Mouse (Mus musculus): ENCODE results near the gene Gls2. TPM values are rescaled to one million over a fixed set of nuclear protein-coding genes. Genes with fewer than 3 reads are reported as not detected.
A peak's percentile ranks its signal among the peaks of the same experiment; 100 is the strongest.

Gene Gls2
- polyA plus RNA-seq, 1 experiment, result 24.3 TPM

GRCm38 (mm10) chr10:128232420-128232985 is 38.2 kb downstream of the Gls2 start:
- Histone ChIP-seq H3K4me3 (ENCODE audit: low read depth, low read length) (peak overlapping the region; percentile 97), H3K4me1 (ENCODE audit: control insufficient read depth, insufficient read depth, low read length) (no peaks in the 10 kb centered on the region), H3K36me3 (ENCODE audit: control insufficient read depth, insufficient read depth, low read length, poor library complexity, severe bottlenecking) (peaks cover 10% of the 10 kb centered on the region; the same call in 1 of the 2 replicates), H3K27ac (ENCODE audit: insufficient read depth, low read length) (peak overlapping the region; percentile 91), H3K27me3 (ENCODE audit: control insufficient read depth, insufficient read depth, low read length, poor library complexity, severe bottlenecking) (no peaks in the 10 kb centered on the region), H3K9me3 (replicated peaks; ENCODE audit: control insufficient read depth, insufficient read depth, low read length, poor library complexity, severe bottlenecking) (no peaks in the 10 kb centered on the region), H3K9ac (ENCODE audit: low read depth, poor library complexity, severe bottlenecking) (peak overlapping the region; percentile 98)
- TF ChIP-seq POLR2A (IDR thresholded peaks at IDR 0.05; ENCODE audit: insufficient read depth, low read length) (no peak), CTCF (IDR thresholded peaks at IDR 0.05; ENCODE audit: low read depth, low read length) (peak; percentile 23)

- no peak overlapping the region for H3K4me3 ChIP-seq (ENCODE audit: low read depth, low read length)
- no peak for TF ChIP-seq POLR2A (IDR thresholded peaks at IDR 0.05; ENCODE audit: insufficient read depth, low read length)
- no peak for TF ChIP-seq EP300 (IDR thresholded peaks at IDR 0.05; ENCODE audit: insufficient read depth, low read depth, low read length)
- no peak for TF ChIP-seq CTCF (IDR thresholded peaks at IDR 0.05; ENCODE audit: low read depth, low read length)
- H3K9me3 ChIP-seq (replicated peaks; ENCODE audit: control insufficient read depth, insufficient read depth, low read length, poor library complexity, severe bottlenecking), result no peaks in the 10 kb centered on the region
- H3K27me3 ChIP-seq (ENCODE audit: control insufficient read depth, insufficient read depth, low read length, poor library complexity, severe bottlenecking), result no peaks in the 10 kb centered on the region
- H3K36me3 ChIP-seq (ENCODE audit: control insufficient read depth, insufficient read depth, low read length, poor library complexity, severe bottlenecking), result peaks cover 20% of the 10 kb centered on the region
- no peak overlapping the region for H3K27ac ChIP-seq (ENCODE audit: insufficient read depth, low read length)
- no peak overlapping the region for H3K9ac ChIP-seq (ENCODE audit: low read depth, poor library complexity, severe bottlenecking)
- no peaks in the 10 kb centered on the region for H3K4me1 ChIP-seq (ENCODE audit: control insufficient read depth, insufficient read depth, low read length)
Measured at GRCm38 (mm10) chr10:128236321-128236720, 42.1 kb downstream of the Gls2 start.

- Histone ChIP-seq H3K27ac (ENCODE audit: insufficient read depth, low read length) (no peak overlapping the region), H3K36me3 (ENCODE audit: control insufficient read depth, insufficient read depth, low read length, poor library complexity, severe bottlenecking) (peaks cover 29% of the 10 kb centered on the region)
Measured at GRCm38 (mm10) chr10:128237807-128238480, 43.7 kb downstream of the Gls2 start.

GRCm38 (mm10) chr10:128239140-128239539 is 44.9 kb downstream of the Gls2 start:
- no peaks in the 10 kb centered on the region for H3K9me3 ChIP-seq (replicated peaks; ENCODE audit: control insufficient read depth, insufficient read depth, low read length, poor library complexity, severe bottlenecking)
- H3K9ac ChIP-seq (ENCODE audit: low read depth, poor library complexity, severe bottlenecking), result no peak overlapping the region
- no peak for TF ChIP-seq POLR2A (IDR thresholded peaks at IDR 0.05; ENCODE audit: insufficient read depth, low read length)
- TF ChIP-seq CTCF (IDR thresholded peaks at IDR 0.05; ENCODE audit: low read depth, low read length), result no peak
- H3K27me3 ChIP-seq (ENCODE audit: control insufficient read depth, insufficient read depth, low read length, poor library complexity, severe bottlenecking), result no peaks in the 10 kb centered on the region
- no peaks in the 10 kb centered on the region for H3K4me1 ChIP-seq (ENCODE audit: control insufficient read depth, insufficient read depth, low read length)
- H3K36me3 ChIP-seq (ENCODE audit: control insufficient read depth, insufficient read depth, low read length, poor library complexity, severe bottlenecking), result peaks cover 30% of the 10 kb centered on the region
- no peak overlapping the region for H3K27ac ChIP-seq (ENCODE audit: insufficient read depth, low read length)
- no peak overlapping the region for H3K4me3 ChIP-seq (ENCODE audit: low read depth, low read length)

More at GRCm38 (mm10) chr10:128237807-128238480, 43.7 kb downstream of the Gls2 start:
- Histone ChIP-seq H3K4me3 (ENCODE audit: low read depth, low read length) (no peak overlapping the region), H3K4me1 (ENCODE audit: control insufficient read depth, insufficient read depth, low read length) (no peaks in the 10 kb centered on the region), H3K9ac (ENCODE audit: low read depth, poor library complexity, severe bottlenecking) (no peak overlapping the region), H3K9me3 (replicated peaks; ENCODE audit: control insufficient read depth, insufficient read depth, low read length, poor library complexity, severe bottlenecking) (no peaks in the 10 kb centered on the region), H3K27me3 (ENCODE audit: control insufficient read depth, insufficient read depth, low read length, poor library complexity, severe bottlenecking) (no peaks in the 10 kb centered on the region)
- TF ChIP-seq EP300 (IDR thresholded peaks at IDR 0.05; ENCODE audit: insufficient read depth, low read depth, low read length), result no peak
- TF ChIP-seq CTCF (IDR thresholded peaks at IDR 0.05; ENCODE audit: low read depth, low read length), result no peak
- TF ChIP-seq POLR2A (IDR thresholded peaks at IDR 0.05; ENCODE audit: insufficient read depth, low read length), result no peak

- Histone ChIP-seq H3K27me3 (ENCODE audit: control insufficient read depth, insufficient read depth, low read length, poor library complexity, severe bottlenecking) (no peaks in the 10 kb centered on the region), H3K27ac (ENCODE audit: insufficient read depth, low read length) (no peak overlapping the region), H3K9me3 (replicated peaks; ENCODE audit: control insufficient read depth, insufficient read depth, low read length, poor library complexity, severe bottlenecking) (no peaks in the 10 kb centered on the region), H3K9ac (ENCODE audit: low read depth, poor library complexity, severe bottlenecking) (no peak overlapping the region), H3K36me3 (ENCODE audit: control insufficient read depth, insufficient read depth, low read length, poor library complexity, severe bottlenecking) (peaks cover 26% of the 10 kb centered on the region), H3K4me1 (ENCODE audit: control insufficient read depth, insufficient read depth, low read length) (no peaks in the 10 kb centered on the region), H3K4me3 (ENCODE audit: low read depth, low read length) (no peak overlapping the region)
- TF ChIP-seq EP300 (IDR thresholded peaks at IDR 0.05; ENCODE audit: insufficient read depth, low read depth, low read length) (no peak), CTCF (IDR thresholded peaks at IDR 0.05; ENCODE audit: low read depth, low read length) (no peak), POLR2A (IDR thresholded peaks at IDR 0.05; ENCODE audit: insufficient read depth, low read length) (no peak)
Measured at GRCm38 (mm10) chr10:128240131-128240530, 45.9 kb downstream of the Gls2 start.

- Histone ChIP-seq H3K27me3 (ENCODE audit: control insufficient read depth, insufficient read depth, low read length, poor library complexity, severe bottlenecking) (no peaks in the 10 kb centered on the region), H3K4me3 (ENCODE audit: low read depth, low read length) (no peak overlapping the region), H3K36me3 (ENCODE audit: control insufficient read depth, insufficient read depth, low read length, poor library complexity, severe bottlenecking) (peaks cover 37% of the 10 kb centered on the region), H3K4me1 (ENCODE audit: control insufficient read depth, insufficient read depth, low read length) (no peaks in the 10 kb centered on the region), H3K27ac (ENCODE audit: insufficient read depth, low read length) (no peak overlapping the region), H3K9me3 (replicated peaks; ENCODE audit: control insufficient read depth, insufficient read depth, low read length, poor library complexity, severe bottlenecking) (no peaks in the 10 kb centered on the region), H3K9ac (ENCODE audit: low read depth, poor library complexity, severe bottlenecking) (no peak overlapping the region)
- TF ChIP-seq POLR2A (IDR thresholded peaks at IDR 0.05; ENCODE audit: insufficient read depth, low read length) (no peak), CTCF (IDR thresholded peaks at IDR 0.05; ENCODE audit: low read depth, low read length) (no peak), EP300 (IDR thresholded peaks at IDR 0.05; ENCODE audit: insufficient read depth, low read depth, low read length) (no peak)
Measured at GRCm38 (mm10) chr10:128243252-128243651, 49.0 kb downstream of the Gls2 start.

Data from ES-Bruce4 (cell line).